Mouse (Mus musculus): ENCODE measurements around the gene Igf2r.

The Igf2r gene

DNA sequence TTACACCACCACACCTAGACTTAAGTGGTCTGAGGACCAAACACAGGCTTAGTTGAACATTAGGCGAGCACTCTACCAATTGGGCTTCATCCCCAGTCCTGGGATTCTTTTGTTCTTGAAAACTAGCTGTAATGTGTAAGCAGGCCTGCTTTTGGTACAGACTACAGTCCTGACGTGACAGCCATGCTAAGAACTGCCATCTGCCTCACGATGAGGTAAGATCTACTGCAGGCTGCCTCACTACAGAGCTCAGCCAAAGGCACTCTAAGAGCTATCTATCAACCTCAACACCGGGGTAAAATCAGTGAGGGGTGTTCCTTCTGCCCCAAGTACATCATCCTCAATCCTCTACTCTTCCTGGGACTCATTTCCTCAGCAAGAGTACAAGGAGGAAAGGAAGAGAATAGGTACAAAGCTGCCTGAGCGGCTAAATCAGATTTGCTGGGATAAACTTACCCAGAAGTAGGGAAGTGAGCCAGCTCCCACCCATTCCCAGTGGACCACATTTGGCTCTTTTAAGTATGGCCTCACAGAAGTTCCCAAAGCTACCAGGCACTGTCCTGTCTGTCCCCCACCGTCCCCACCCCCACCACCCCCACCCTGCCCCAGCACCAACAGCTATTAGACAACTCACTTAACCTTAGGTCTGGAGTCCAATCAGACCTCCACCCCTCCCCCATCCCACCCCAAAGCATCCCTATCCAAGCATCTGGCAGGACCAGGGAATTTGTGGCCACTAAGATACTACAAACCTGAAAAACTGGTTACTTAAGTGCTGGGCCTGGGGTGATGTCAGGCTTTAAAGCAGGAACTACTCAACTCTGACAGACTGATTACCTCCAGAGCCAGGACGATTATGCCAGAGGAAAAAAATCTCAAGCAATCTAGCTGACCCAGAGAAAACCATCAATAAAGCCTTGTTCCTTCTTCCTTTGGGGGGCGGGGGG is 19.8 kb downstream of the Igf2r start:
- no peak for DNase-seq

DNA sequence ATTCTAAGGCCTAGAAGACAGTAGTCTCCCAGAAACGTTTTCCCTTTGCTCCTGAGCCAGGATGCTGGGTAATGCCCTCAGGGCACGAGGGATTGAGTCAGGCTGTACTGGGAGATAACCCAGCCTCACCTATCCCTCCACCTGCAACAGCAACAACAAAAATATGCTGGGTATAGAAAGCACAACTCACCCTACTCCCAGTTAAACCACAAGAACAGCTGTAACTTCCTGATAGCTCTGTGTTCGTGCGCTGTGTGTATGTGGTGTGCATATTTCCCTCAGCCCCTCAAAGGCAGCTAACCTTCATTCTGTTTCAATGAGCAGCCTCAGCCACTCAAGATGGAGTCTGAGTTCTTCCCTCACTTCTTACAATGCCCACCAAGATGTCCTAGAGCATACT is 23.7 kb downstream of the Igf2r start:
- no peak for DNase-seq

- DNase-seq: no peak
Measured at GRCm38 (mm10) chr17:12744071-12744470, 25.4 kb downstream of the Igf2r start.

GRCm38 (mm10) chr17:12742151-12742908 is 27.1 kb downstream of the Igf2r start:
- DNase-seq: no peak

DNA sequence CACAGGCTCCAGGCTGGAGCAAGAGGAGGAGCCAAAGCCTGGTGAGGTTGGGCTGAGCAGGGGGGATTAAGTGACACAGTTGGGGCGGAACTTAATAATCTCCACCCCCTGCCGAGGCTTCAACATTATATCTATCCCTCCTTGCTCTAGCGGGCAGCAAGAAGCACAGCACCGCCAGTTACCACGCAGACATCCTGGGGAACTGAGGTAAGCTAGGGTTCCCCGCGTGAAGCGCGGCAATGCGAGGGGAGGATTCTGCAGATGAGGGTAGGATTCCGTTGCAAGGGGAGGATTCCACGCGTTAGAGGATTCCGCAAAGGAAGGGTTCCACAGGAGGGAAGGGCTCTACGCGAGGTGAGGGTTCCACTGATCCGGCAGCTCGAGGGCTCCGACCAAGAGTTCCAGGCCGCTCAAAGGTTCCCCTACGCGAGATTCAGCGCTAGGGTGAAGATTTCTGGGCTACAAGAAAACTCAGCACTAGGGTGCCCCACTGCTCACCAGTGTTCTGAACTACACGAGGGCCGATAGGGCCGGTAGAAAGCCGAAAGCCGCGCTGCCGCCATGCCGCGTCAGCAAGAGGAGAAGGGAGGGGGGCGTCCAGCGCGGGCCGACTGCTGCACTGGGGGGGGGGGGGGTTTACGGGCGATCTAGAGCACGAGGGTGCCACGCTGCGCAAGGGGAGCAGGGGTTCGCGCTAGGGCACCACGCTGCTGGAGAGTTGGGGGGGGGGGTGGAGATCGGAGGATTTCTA is 28.1 kb downstream of the Igf2r start:
- peak; percentile 25 to 39 for DNase-seq

- DNase-seq: no peak
Measured at GRCm38 (mm10) chr17:12740317-12740716, 29.1 kb downstream of the Igf2r start.

DNA sequence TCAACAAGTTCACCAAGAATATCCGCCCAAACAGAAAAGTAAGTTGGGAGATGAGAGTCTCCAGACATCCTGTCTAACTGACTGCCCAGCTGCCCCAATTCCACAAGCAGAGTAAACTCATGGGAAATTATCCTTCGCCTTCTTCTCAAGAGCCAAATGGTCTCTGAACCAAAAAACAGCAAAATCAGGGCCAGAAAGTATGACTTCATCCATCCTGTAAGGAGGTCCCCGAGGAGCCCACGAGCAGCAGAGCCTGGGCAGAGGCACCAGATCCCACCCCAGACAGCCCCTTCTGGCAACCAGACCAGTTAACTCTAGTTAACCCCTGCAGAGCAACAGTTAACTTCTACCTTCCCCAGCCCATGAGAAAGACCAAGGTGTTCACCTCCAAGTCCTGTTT is 29.9 kb downstream of the Igf2r start:
- DNase-seq: no peak

DNA sequence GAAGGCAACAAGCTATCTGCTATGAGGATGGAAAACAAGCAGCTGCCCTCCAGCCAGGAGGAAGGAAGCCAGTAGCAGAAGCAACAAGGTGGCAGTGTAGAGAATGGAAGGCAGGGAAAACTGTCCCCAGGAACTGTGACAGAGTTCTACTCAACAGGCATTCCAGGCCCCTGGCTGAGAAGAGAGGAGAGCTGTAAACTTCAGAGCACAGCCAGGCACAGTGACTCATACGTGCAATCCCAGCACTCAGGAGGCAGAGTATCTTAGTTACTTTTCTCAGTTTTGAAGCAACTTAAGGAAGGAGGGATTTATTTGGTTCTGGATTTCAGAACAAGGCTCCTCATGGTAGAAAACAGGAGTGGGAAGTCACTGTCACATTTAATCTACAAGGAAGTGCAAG is 31.5 kb downstream of the Igf2r start:
- no peak for DNase-seq

DNA sequence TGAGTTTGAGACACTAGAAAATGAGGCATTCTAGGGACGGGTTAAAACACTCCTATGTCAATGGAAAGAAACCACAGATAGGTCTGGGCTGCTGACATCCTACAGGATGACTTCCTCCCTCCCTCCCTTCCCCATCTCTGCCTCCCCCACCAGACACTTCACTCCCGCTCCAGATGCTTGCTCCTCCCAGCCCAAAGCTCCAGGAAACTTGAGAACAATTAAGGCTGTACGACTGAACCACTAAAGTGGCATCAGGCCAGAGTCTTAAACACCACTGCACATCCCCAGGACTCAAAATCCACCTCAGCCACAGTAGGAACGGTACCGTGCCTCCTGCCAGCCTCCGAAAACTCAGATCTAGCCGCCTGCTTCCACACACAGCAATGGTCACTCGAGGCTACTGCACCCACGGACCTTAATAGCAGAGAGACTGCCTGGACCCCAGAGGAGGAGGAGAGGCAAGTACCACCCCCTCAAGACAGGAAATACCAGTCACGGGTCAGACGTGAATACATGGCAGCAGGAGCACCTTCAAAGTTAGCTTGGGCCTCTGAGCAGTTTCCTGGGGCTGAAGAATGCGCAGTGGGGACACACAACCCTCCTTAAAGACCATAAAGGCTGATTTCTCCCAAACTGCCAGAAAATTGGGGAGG is 35.1 kb downstream of the Igf2r start:
- no peak for DNase-seq

DNA sequence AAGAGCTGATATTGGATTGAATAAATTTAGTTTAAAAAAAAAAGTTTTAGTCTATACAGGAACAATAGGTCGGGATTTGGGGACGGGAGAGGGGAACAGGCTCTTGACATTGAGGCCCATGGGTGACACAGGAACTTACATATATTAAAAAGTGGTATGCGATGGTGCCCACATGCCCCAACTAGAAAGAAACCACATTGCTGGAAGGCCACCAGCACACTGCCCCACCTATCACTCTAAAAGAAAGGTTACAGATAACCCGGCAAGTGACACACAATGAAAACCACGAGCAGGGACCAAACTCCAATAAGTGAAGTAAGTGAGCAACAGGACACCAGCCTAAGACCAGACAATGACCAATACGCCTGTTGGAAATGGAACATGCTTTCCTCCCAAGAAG is 36.3 kb downstream of the Igf2r start:
- no peak for DNase-seq

DNA sequence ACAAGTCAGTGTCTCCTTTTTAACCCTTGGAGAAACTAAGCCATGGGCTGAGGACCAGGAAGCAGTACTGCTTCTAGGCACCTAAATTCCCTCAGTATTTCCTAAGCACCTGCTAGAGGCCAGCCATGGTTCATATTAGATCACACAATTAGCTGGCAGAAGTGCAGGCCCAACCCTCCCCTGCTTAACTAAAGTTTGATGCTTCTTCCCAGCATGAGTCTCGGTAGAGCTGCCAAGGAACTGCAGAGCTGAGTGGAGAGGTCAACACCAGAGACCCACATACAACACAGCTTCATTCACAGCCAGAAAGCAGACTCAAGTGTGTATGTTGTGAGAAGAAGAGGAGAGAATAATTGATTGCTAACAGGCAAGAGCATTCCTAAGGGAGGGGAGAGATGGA is 40.9 kb downstream of the Igf2r start:
- DNase-seq: no peak

- DNase-seq: no peak
Measured at GRCm38 (mm10) chr17:12727748-12728147, 41.7 kb downstream of the Igf2r start.

DNA sequence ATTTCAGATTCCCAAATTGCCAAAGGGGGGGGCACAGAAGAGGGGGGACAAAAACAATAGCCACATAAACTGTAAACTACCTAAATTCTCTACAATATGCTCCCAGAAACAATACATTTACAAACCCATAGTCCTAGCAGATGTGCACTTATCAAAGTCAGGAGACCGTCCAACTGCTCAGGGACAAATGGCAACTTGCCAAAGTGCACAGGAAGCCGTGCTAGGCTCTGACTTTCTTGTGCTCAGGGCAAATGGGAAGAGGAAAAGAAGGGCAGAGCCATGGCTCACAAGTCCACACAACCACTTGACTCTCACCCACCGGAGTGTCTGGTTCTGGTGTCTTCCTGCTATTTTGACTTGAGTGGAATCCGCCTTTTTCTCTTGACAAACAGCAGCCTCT is 43.6 kb downstream of the Igf2r start:
- no peak for DNase-seq

GRCm38 (mm10) chr17:12724767-12725744 is 44.4 kb downstream of the Igf2r start:
- DNase-seq: no peak

- no peak for DNase-seq
Measured at GRCm38 (mm10) chr17:12723986-12724766, 45.3 kb downstream of the Igf2r start.

- DNase-seq: no peak
Measured at GRCm38 (mm10) chr17:12722622-12723021, 46.8 kb downstream of the Igf2r start.

DNA sequence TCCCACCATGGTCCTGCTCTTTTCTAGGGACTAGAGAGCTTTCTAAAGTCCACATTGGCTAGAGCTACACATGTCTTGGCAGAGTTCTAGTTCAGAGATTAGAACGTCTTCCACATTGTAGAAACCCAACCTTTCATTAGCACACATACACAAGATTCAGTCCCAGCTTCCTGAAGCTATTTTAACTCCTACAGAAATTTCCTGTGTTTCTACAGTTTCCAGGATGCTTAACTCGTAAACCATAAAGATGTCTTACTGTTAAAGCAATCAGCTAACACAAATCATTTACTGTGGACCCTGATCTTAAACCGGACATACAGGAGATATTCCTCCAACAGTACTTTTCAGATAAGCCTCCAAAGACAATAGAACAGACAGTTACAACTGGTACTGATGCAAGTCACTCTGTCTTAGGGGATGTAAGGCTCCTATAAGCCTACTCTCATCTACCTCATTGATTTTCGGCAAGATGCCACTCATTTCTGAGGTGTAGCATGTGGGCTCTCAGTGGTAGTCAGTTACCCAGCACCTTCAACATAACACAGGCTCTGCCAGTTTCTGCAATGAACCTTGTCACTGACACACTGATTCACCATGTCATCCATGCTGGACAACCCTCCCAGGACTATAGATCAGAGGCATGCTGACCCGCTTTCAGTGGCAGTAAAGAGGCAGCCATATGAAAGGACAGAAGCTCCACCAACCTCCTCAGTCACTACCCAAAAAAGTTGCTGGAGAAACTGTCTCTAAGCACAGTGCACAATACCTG is 48.2 kb downstream of the Igf2r start:
- no peak for DNase-seq

GRCm38 (mm10) chr17:12718251-12718650 is 51.2 kb downstream of the Igf2r start:
- no peak for DNase-seq

- DNase-seq: no peak
Measured at GRCm38 (mm10) chr17:12717445-12717844, 52.0 kb downstream of the Igf2r start.

DNA sequence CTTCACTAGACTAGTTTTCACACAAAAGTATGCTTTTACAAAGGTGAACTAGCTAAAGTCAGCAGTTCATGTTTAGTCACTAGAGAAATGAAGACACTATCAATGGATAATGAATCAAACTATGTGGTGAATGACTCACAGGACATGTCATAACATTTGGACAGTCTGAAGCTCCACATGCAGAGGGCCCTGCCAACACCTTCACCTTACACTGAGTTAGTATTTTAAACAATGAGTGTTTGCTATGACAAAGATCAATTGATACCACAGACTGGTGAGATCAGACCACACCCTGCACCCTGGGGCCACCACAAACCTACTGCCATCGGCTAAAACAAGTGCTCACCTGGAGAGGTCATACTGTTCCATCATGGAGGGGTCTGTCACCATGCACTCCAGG is 54.4 kb downstream of the Igf2r start:
- no peak for DNase-seq

All from spleen, adult 18-20 months (tissue).